In genomic region chr12:102319899-102320298, GRCm38 (mm10) we compare ENCODE assay signal across 8 mouse cellular contexts. TPM values are rescaled to one million over a fixed set of nuclear protein-coding genes. Genes with fewer than 3 reads are reported as not detected.
DNase-seq lines count a peak whose midpoint lies in the region; ATAC-seq and TF ChIP-seq lines count a peak whose summit lies in the region.

No protein-coding gene starts in this region.

- peak; percentile 81 for ATAC-seq in liver, embryonic 16.5 days (ENCODE audit: low read depth)
- no peak for ATAC-seq in hindbrain, postnatal 0 days
- no peak for ATAC-seq in hindbrain, embryonic 16.5 days
- ATAC-seq in forebrain, embryonic 13.5 days, result no peak

- H3K9me3 ChIP-seq in liver, embryonic 16.5 days (replicated peaks; ENCODE audit: control insufficient read depth, low read length), result no peaks in the 10 kb centered on the region
- H3K9me3 ChIP-seq in hindbrain, postnatal 0 days (ENCODE audit: low read length), result no peaks in the 10 kb centered on the region
- no peaks in the 10 kb centered on the region for H3K9me3 ChIP-seq in hindbrain, embryonic 16.5 days (ENCODE audit: control insufficient read depth, low read length)
- H3K9me3 ChIP-seq in forebrain, embryonic 13.5 days (replicated peaks), result no peaks in the 10 kb centered on the region

- peaks cover 21% of the 10 kb centered on the region for H3K4me1 ChIP-seq in kidney, adult 2 months (ENCODE audit: control insufficient read depth, insufficient read depth, low read length)
- peaks cover 13% of the 10 kb centered on the region for H3K4me1 ChIP-seq in liver, embryonic 16.5 days (ENCODE audit: control insufficient read depth, low read depth, low read length)
- H3K4me1 ChIP-seq in hindbrain, postnatal 0 days (ENCODE audit: insufficient read depth, low read length), result no peaks in the 10 kb centered on the region
- H3K4me1 ChIP-seq in hindbrain, embryonic 16.5 days (ENCODE audit: control insufficient read depth, insufficient read depth, low read depth, low read length), result no peaks in the 10 kb centered on the region
- no peaks in the 10 kb centered on the region for H3K4me1 ChIP-seq in forebrain, embryonic 13.5 days

- intact Hi-C loops in left cerebral cortex, postnatal 4 days (cut with DNase I), result no loop called here

- TF ChIP-seq POLR2A in kidney, adult 2 months (IDR thresholded peaks at IDR 0.05; ENCODE audit: low read depth, low read length), result no peak

- peak overlapping the region; percentile 14 for H3K27ac ChIP-seq in kidney, adult 2 months (ENCODE audit: insufficient read depth, low read depth, low read length)
- H3K27ac ChIP-seq in liver, embryonic 16.5 days (ENCODE audit: low read length), result peak overlapping the region; percentile 67
- no peak overlapping the region for H3K27ac ChIP-seq in hindbrain, postnatal 0 days
- no peak overlapping the region for H3K27ac ChIP-seq in hindbrain, embryonic 16.5 days (ENCODE audit: low read depth, low read length)
- no peak overlapping the region for H3K27ac ChIP-seq in forebrain, embryonic 13.5 days

- WGBS in kidney, adult 2 months, result 27% methylated on average over 2 of the region's 2 CpGs
- 7% methylated on average over 2 of the region's 2 CpGs for WGBS in liver, embryonic 16.5 days (ENCODE audit: insufficient replicate concordance)
- 65% methylated on average over 2 of the region's 2 CpGs for WGBS in hindbrain, postnatal 0 days
- WGBS in hindbrain, embryonic 16.5 days, result 83% methylated on average over 2 of the region's 2 CpGs
- WGBS in forebrain, embryonic 13.5 days, result 78% methylated on average over 2 of the region's 2 CpGs

- DNase-seq in retina, postnatal 1 day, result peak; percentile 15
- no peak for DNase-seq in retina, embryonic 14.5 days (ENCODE audit: low spot score)
- DNase-seq in kidney, adult 2 months, result peak; percentile 82
- DNase-seq in hindbrain, postnatal 0 days (ENCODE audit: low spot score), result no peak
- no peak for DNase-seq in left cerebral cortex, postnatal 4 days

- TF ChIP-seq CTCF in kidney, adult 2 months (conservative IDR thresholded peaks at IDR 0.05; ENCODE audit: insufficient read depth, insufficient read length, low read depth, low read length), result no peak
- no peak for TF ChIP-seq CTCF in hindbrain, postnatal 0 days (IDR thresholded peaks at IDR 0.05; ENCODE audit: low read depth)

- H3K36me3 ChIP-seq in kidney, adult 2 months (ENCODE audit: control insufficient read depth, insufficient read depth, low read length), result no peaks in the 10 kb centered on the region
- peaks cover 7% of the 10 kb centered on the region for H3K36me3 ChIP-seq in liver, embryonic 16.5 days (ENCODE audit: control insufficient read depth, insufficient read depth)
- no peaks in the 10 kb centered on the region for H3K36me3 ChIP-seq in hindbrain, postnatal 0 days (ENCODE audit: insufficient read depth, low read length)
- no peaks in the 10 kb centered on the region for H3K36me3 ChIP-seq in hindbrain, embryonic 16.5 days (ENCODE audit: control insufficient read depth, insufficient read depth, low read length)
- H3K36me3 ChIP-seq in forebrain, embryonic 13.5 days (ENCODE audit: poor library complexity, severe bottlenecking), result no peaks in the 10 kb centered on the region

- H3K9ac ChIP-seq in liver, embryonic 16.5 days (ENCODE audit: low read depth, low read length), result no peak overlapping the region
- no peak overlapping the region for H3K9ac ChIP-seq in hindbrain, postnatal 0 days (replicated peaks; ENCODE audit: low read length)
- no peak overlapping the region for H3K9ac ChIP-seq in hindbrain, embryonic 16.5 days (ENCODE audit: low read depth, low read length)
- H3K9ac ChIP-seq in forebrain, embryonic 13.5 days, result no peak overlapping the region

- H3K4me2 ChIP-seq in liver, embryonic 16.5 days (ENCODE audit: low read depth, low read length), result no peak overlapping the region
- H3K4me2 ChIP-seq in hindbrain, postnatal 0 days (ENCODE audit: low read depth, low read length), result no peak overlapping the region
- H3K4me2 ChIP-seq in hindbrain, embryonic 16.5 days (ENCODE audit: low read length), result no peak overlapping the region
- H3K4me2 ChIP-seq in forebrain, embryonic 13.5 days, result no peak overlapping the region

- H3K4me3 ChIP-seq in kidney, adult 2 months (ENCODE audit: insufficient read depth, low read depth, low read length), result no peak overlapping the region
- H3K4me3 ChIP-seq in liver, embryonic 16.5 days (ENCODE audit: low read depth, low read length), result no peak overlapping the region
- no peak overlapping the region for H3K4me3 ChIP-seq in hindbrain, postnatal 0 days (ENCODE audit: low read length)
- no peak overlapping the region for H3K4me3 ChIP-seq in hindbrain, embryonic 16.5 days (ENCODE audit: low read length)
- no peak overlapping the region for H3K4me3 ChIP-seq in forebrain, embryonic 13.5 days

- H3K27me3 ChIP-seq in kidney, adult 2 months (replicated peaks; ENCODE audit: control insufficient read depth, insufficient read depth, low read length), result no peaks in the 10 kb centered on the region
- H3K27me3 ChIP-seq in liver, embryonic 16.5 days (ENCODE audit: control insufficient read depth, insufficient read depth, low read depth, low read length), result no peaks in the 10 kb centered on the region
- no peaks in the 10 kb centered on the region for H3K27me3 ChIP-seq in hindbrain, postnatal 0 days (ENCODE audit: insufficient read depth, low read length)
- no peaks in the 10 kb centered on the region for H3K27me3 ChIP-seq in hindbrain, embryonic 16.5 days (replicated peaks; ENCODE audit: control insufficient read depth, insufficient read depth, low read length)
- no peaks in the 10 kb centered on the region for H3K27me3 ChIP-seq in forebrain, embryonic 13.5 days

RNA-seq across cellular contexts. Expression of gene Rin3, which starts 37.1 kb away (rescaled TPM):
- 11.6 and 15.4 TPM in 2 replicates for polyA plus RNA-seq in kidney, adult 2 months (2012; rRNA removed)
- 7.2 and 9.2 TPM in 2 replicates for polyA plus RNA-seq in liver, embryonic 16.5 days (2015; fragmentation: Nextera tagmentation; extraction: Ambion mirVana)
- total RNA-seq in hindbrain, postnatal 0 days (2014; rRNA removed), result 2.0 and 3.2 TPM in 2 replicates
- polyA plus RNA-seq in hindbrain, postnatal 0 days (2015; fragmentation: Nextera tagmentation; extraction: Ambion mirVana), result 1.7 and 1.8 TPM in 2 replicates
- 1 to 10 TPM; 4.0 to 4.5 TPM for total RNA-seq in left cerebral cortex, postnatal 4 days (2021)
- polyA plus RNA-seq in hindbrain, embryonic 16.5 days (2015; fragmentation: Nextera tagmentation; extraction: Ambion mirVana), result 2.6 and 4.2 TPM in 2 replicates
- polyA plus RNA-seq in forebrain, embryonic 13.5 days (2015; fragmentation: Nextera tagmentation; extraction: Ambion mirVana), result 2.0 TPM in 2 replicates

Comparison
In these comparisons a context has a peak if more than half of its experiments do, and no peak if none do; other contexts are left out.
1. DNase-seq: peak in retina, postnatal 1 day (single experiment) and kidney, adult 2 months (single experiment); none in retina, embryonic 14.5 days (single experiment), hindbrain, postnatal 0 days (single experiment) and left cerebral cortex, postnatal 4 days (single experiment).
2. H3K27ac ChIP-seq: peak in kidney, adult 2 months (single experiment) and liver, embryonic 16.5 days (single experiment); none in hindbrain, postnatal 0 days (single experiment), hindbrain, embryonic 16.5 days (single experiment) and forebrain, embryonic 13.5 days (single experiment).